Mouse (Mus musculus) embryonic fibroblast, embryonic 13.5 days (primary cell): Measurements from ENCODE around the gene Hoxa6. TPM values are rescaled to one million over a fixed set of nuclear protein-coding genes. Genes with fewer than 3 reads are reported as not detected.

Source experiments
- H3K27ac ChIP-seq: 2 replicates; pipeline ENCODE4 v1.5.1; 2012; ENCODE audit warnings: low read length, control low read depth, inconsistent platforms; ENCODE audit not compliant: insufficient read depth
- H3K4me1 ChIP-seq: 2 replicates; pipeline ENCODE4 v1.6.1; 2011; ENCODE audit warnings: low read length; ENCODE audit not compliant: control insufficient read depth, insufficient read depth
- H3K4me3 ChIP-seq: 2 replicates; pipeline ENCODE4 v1.5.1; 2011; ENCODE audit warnings: mild to moderate bottlenecking, control low read depth, low read length; ENCODE audit not compliant: insufficient read depth
- CTCF ChIP-seq: IDR thresholded peaks from 2 replicates; pipeline ENCODE4 v1.5.1; 2011; ENCODE audit warnings: mild to moderate bottlenecking, control low read depth, low read length, moderate library complexity, borderline replicate concordance; ENCODE audit not compliant: insufficient read depth
- POLR2A ChIP-seq: IDR thresholded peaks from 2 replicates; pipeline ENCODE4 v1.6.1; 2011; ENCODE audit warnings: low read depth, mild to moderate bottlenecking, control low read depth, low read length, moderate library complexity
- polyA plus RNA-seq: library from polyadenylated mRNA; stranded (reverse); fragments of >200 nt; gene quantifications from 2 replicates; pipeline ENCODE4 v1.2.4, GENCODE M21; 2011; ENCODE audit warnings: low read depth; ENCODE audit not compliant: missing spikeins, insufficient read length

Hoxa6 gene
- polyA plus RNA-seq, 1 experiment: 2.8 TPM

GRCm38 (mm10) chr6:52182793-52183192 lies 25.7 kb downstream of the Hoxa6 start:
- Histone ChIP-seq H3K4me1 (peaks cover 5% of the 10 kb centered on the region), H3K4me3 (peak overlapping the region; percentile 24), H3K27ac (peak overlapping the region; percentile 67; the same call in 1 of the 2 replicates)
- TF ChIP-seq POLR2A (no peak), CTCF (no peak)

- Histone ChIP-seq H3K27ac (no peak overlapping the region), H3K4me1 (peaks cover 5% of the 10 kb centered on the region), H3K4me3 (0 out of 2 replicates have a peak overlapping the region, but pooled peaks have one; percentile 1)
- TF ChIP-seq CTCF: no peak
- TF ChIP-seq POLR2A: no peak
Observed at GRCm38 (mm10) chr6:52182030-52182429, 26.5 kb downstream of the Hoxa6 start.

- TF ChIP-seq CTCF (no peak), POLR2A (no peak)
- Histone ChIP-seq H3K27ac (peak overlapping the region; percentile 64), H3K4me3 (peak overlapping the region; percentile 45), H3K4me1 (peaks cover 3% of the 10 kb centered on the region)
Observed at GRCm38 (mm10) chr6:52180726-52181125, 27.8 kb downstream of the Hoxa6 start.

DNA sequence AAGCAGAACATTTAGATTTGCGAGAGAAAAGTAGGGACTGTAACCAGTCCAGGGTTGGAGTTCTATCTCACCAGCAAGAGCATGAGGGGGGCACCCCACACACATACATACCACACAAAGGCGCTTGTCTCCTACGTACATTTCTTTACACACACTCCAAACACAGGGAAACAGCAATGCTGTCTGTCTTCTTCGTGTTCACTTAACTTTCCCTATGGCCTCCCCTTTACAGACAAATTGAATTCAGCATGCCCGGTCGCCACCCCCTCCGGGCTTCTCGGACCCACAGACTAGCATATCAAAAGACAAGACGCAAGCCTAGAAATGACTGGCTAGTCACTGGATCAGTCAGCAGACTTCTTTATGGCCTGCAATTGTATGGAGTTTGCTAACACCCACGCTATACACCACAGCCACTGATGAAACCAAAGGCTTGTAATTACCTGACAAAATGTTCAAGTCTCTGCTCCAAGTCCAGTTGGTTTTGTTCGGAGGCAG lies 28.3 kb downstream of the Hoxa6 start:
- peaks cover 2% of the 10 kb centered on the region; the same call in 1 of the 2 replicates for H3K4me1 ChIP-seq
- TF ChIP-seq POLR2A: 0 out of 2 replicates have a peak, but pooled peaks have one; percentile 17
- no peak for TF ChIP-seq CTCF
- H3K27ac ChIP-seq: peak overlapping the region; percentile 64
- peak overlapping the region; percentile 45 for H3K4me3 ChIP-seq

GRCm38 (mm10) chr6:52179690-52180089 lies 28.8 kb downstream of the Hoxa6 start:
- TF ChIP-seq CTCF (no peak), POLR2A (no peak)
- Histone ChIP-seq H3K4me1 (peaks cover 2% of the 10 kb centered on the region; the same call in 1 of the 2 replicates), H3K4me3 (peak overlapping the region; percentile 45), H3K27ac (peak overlapping the region; percentile 10; the same call in 1 of the 2 replicates)

DNA sequence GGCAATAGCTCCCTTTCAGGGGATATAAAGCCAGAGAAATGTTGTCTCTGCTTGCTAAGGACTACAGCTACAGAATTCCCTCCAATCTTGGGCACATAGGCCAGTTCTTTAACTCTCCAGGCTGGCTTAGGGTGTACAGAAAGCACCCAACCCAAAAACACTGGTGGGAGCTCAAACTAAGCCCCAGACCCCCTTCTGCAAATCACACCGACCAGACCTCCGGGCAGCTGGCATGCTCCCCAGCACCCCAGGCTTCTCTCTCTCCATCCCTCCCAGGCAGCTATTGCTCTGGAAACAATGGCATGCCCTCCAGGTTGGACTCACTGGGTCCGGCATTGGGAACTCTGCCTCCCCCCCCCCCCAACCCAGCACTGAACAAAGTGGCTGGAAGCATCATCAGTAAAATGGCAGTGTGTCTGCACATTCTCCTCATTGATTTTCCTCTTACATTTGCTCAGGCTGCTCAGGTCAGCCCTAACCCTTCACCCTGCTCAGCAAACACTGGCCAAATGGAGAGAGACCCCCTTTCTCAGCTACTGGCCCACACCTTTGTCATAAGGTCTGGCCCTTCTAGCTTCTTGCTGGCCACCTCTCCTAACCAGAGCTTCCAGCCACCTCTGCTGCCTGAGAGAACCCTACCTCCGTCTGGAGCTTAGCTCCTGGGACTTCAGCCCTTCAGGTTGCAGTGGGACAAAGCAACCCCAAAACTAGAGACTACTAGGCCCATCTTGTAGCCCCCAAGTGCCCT lies 29.4 kb downstream of the Hoxa6 start:
- Histone ChIP-seq H3K4me3 (peak overlapping the region; percentile 45), H3K4me1 (peaks cover 2% of the 10 kb centered on the region; the same call in 1 of the 2 replicates)

DNA sequence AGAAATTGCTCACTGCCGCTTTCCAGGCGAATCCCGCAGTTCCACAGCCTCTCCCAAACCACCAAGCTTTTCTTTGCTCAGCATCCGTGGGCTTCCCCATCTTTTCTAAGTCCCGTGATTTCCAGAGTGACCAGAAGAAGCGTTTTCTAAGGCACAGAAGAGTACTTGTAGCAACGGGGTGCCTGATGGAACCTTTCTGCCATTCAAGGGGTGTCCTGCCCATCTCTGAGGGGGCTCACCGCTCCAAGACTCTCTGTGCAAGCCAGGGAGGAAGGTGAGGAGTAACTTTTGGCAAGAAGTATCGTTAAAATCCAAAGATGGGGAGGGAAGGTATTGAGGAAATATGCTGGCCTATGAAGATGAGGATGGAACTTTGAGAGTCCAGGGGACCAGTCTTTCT lies 30.7 kb downstream of the Hoxa6 start:
- peak overlapping the region; percentile 68 for H3K27ac ChIP-seq
- H3K4me3 ChIP-seq: peak overlapping the region; percentile 48
- H3K4me1 ChIP-seq: peaks cover 2% of the 10 kb centered on the region; the same call in 1 of the 2 replicates
- TF ChIP-seq POLR2A (no peak), CTCF (no peak)

More for the DNA sequence above, 29.4 kb downstream of the Hoxa6 start:
- TF ChIP-seq CTCF (no peak), POLR2A (no peak)
- peak overlapping the region; percentile 68 for H3K27ac ChIP-seq

DNA sequence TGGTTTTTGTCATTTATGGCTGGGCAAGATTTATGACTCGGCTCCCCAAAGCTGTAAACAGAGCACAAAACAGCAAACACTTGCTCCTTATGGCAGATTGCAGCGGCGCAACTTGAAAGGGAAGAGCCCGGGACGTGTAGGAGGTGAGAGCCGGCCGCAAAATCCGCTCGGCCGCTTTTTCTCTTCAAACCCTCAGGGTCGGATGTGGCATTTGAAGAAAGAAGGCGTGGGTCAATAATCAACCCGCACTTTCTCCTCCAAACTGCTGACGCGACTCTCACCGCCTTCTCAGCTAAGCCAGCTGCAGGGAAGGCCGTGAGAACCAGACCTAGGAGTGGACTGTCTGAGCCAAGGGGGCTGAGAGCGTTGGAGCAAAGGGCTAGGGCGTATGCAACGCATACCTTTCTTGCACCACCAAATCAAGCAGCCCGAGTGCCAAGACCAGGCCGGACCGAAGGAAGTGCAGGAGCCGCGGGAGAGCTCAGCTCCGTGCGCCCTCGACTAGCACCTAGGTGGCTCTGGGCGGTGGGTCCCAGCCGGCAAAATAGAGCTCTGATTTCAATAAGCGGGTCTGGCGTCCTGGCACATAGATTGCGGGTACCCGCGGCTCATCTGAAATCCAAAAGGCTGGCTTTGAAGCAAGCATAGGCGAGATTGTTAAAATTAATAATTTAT lies 31.3 kb downstream of the Hoxa6 start, which contains the start of gene 5730596B20Rik:
Gene 5730596B20Rik, plus strand, starts transcription at position 438 of the 675 bp plus-strand sequence.
- H3K4me3 ChIP-seq: peak within 1 kb of the TSS; percentile 48
- peak within 1 kb of the TSS; percentile 81 for H3K27ac ChIP-seq
- TF ChIP-seq CTCF (no peak), POLR2A (peak; percentile 37; the same call in 1 of the 2 replicates)
- peaks cover 2% of the 10 kb centered on the region; the same call in 1 of the 2 replicates for H3K4me1 ChIP-seq

DNA sequence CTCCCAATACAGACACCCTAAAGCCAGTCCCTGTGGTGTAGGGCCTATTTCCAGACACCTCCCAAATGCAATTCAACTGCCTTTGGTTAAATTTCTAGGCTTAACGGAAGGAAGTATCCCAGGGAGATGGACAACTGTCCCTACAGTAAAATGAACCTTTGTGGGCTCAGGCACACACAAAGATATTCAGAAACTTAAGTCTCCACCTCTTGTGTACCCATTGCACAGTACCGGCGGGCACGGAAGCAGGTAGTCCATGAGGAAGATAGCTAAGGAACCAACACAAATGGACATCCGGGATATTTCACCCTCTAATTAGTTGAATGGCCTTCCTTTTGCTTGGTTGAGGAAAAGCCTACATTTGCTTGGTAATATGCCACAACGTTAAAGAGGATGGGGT lies 32.1 kb downstream of the Hoxa6 start:
- Histone ChIP-seq H3K27ac (peak overlapping the region; percentile 81), H3K4me1 (peaks cover 2% of the 10 kb centered on the region; the same call in 1 of the 2 replicates), H3K4me3 (peak overlapping the region; percentile 48)
- no peak for TF ChIP-seq CTCF
- TF ChIP-seq POLR2A: no peak
